Mouse (Mus musculus) lung, adult 2 months (tissue): ENCODE measurements around the gene Aloxe3. TPM values are rescaled to one million over a fixed set of nuclear protein-coding genes. Genes with fewer than 3 reads are reported as not detected.

ENCODE experiments used
- DNase-seq: peaks from one replicate; pipeline ENCODE4 v3.0.0; 2022
- H3K4me1 ChIP-seq: fragments of 200-500 bp; 2 replicates; pipeline ENCODE4 v1.6.1; 2011; ENCODE audit warnings: low read length; ENCODE audit not compliant: control insufficient read depth, insufficient read depth
- H3K4me3 ChIP-seq: fragments of 200-500 bp; replicated peaks from 2 replicates; pipeline ENCODE3; 2011; ENCODE audit warnings: low read depth, mild to moderate bottlenecking, control low read depth, low read length; ENCODE audit errors: extremely low read depth
- CTCF ChIP-seq: fragments of 200-500 bp; IDR thresholded peaks from 2 replicates; pipeline ENCODE4 v1.5.1; 2011; ENCODE audit warnings: mild to moderate bottlenecking, low read length, control low read depth; ENCODE audit not compliant: insufficient read depth
- POLR2A ChIP-seq: fragments of 200-500 bp; IDR thresholded peaks from 2 replicates; pipeline ENCODE4 v1.6.1; 2011; ENCODE audit warnings: low read depth, mild to moderate bottlenecking, control low read depth, low read length, borderline replicate concordance; ENCODE audit errors: extremely low read depth
- WGBS: fragments of 180-500 bp; shearing (Covaris S2); methylation state at CpG from one replicate; pipeline ENCODE4 v1.1.7; 2018; 5-methylcytosine and 5-hydroxymethylcytosine counted together
- polyA plus RNA-seq: library from polyadenylated mRNA; depleted of rRNA; stranded (reverse); fragments of >200 nt; gene quantifications from 2 replicates; pipeline ENCODE4 v1.2.3, GENCODE M21; 2012; rRNA removed

Gene Aloxe3
- 2.6 and 23.9 TPM in 2 replicates for polyA plus RNA-seq

DNA sequence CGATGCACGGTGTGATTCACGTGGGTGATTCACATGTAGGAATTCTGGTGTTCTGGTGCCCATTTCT lies at the start of gene Aloxe3:
Gene Aloxe3, plus strand, starts transcription at position 45 of the 67 bp plus-strand sequence.
- Histone ChIP-seq H3K4me3 (peak within 1 kb of the TSS; percentile 85), H3K4me1 (peaks cover 9% of the 10 kb centered on the region; the same call in 1 of the 2 replicates)
- TF ChIP-seq POLR2A (no peak), CTCF (no peak)
- no peak for DNase-seq
- 1% methylated on average over 3 of the region's 3 CpGs for WGBS

DNA sequence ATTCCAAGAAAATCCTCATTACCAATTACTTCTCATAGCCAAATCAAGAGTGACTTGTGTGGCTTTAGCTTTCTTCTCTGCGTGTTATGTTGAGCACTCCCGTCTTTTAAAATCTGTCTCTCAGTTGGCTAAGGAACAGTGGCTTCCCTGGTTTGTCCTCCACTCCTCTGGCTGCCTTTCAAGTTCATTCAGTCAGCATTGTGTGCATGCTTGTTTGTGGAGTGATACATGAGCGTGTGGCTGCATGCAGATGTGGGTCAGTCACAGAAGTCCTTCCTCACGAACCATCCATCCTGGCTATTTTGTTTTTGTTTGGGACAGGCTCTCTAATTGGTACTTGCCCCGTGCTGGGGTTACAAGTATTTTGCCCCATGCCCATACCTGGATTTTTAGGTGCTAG lies 49.1 kb upstream of the Aloxe3 start:
- 65% methylated on average over 5 of the region's 5 CpGs for WGBS
- DNase-seq: no peak
- no peak overlapping the region for H3K4me3 ChIP-seq
- TF ChIP-seq CTCF (no peak), POLR2A (no peak)
- H3K4me1 ChIP-seq: peaks cover 6% of the 10 kb centered on the region; the same call in 1 of the 2 replicates

DNA sequence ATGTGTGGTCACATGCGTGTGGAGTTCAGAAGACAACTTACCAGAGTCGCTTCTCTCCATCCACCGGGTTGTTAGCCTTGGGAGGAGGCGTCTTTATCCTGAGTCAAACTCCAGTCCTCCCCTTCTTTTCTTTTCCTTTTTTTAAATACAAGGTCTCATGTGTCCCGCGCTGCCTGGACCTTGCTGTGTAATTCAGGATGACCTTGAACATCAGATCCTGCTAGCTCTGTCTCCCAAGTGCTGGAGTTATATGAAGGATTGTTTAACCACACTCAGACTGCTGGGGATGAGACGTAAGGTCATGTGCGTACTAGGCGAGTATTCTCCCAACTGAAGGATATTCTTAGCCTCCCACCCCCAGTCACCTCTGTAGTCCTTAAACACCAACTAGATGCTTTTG lies 48.4 kb upstream of the Aloxe3 start:
- TF ChIP-seq CTCF (no peak), POLR2A (no peak)
- no peak for DNase-seq
- no peak overlapping the region for H3K4me3 ChIP-seq
- H3K4me1 ChIP-seq: peaks cover 6% of the 10 kb centered on the region; the same call in 1 of the 2 replicates
- 82% methylated on average over 9 of the region's 9 CpGs for WGBS

DNA sequence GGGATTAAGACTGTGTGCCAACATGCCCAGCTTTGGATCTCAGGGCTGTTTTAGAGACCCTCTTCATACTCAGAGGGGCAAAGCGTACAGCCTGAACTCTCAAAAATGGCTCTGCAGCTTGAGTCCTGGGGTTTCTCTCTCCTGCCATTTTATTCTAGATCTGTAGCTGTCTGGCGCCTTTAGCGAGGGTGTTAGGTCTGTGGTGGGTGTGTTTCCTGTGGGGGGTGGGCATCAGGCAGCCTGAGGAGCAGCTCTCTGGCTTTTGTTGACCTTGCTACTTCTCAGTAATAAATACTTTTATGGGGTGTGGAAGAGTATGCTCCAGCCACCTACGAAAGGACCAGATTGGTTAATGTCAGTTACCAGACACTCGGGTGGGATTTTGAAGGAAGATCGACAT lies 47.7 kb upstream of the Aloxe3 start:
- 77% methylated on average over 6 of the region's 6 CpGs for WGBS
- no peak for TF ChIP-seq CTCF
- TF ChIP-seq POLR2A: no peak
- Histone ChIP-seq H3K4me3 (no peak overlapping the region), H3K4me1 (peaks cover 3% of the 10 kb centered on the region; the same call in 1 of the 2 replicates)
- DNase-seq: no peak

DNA sequence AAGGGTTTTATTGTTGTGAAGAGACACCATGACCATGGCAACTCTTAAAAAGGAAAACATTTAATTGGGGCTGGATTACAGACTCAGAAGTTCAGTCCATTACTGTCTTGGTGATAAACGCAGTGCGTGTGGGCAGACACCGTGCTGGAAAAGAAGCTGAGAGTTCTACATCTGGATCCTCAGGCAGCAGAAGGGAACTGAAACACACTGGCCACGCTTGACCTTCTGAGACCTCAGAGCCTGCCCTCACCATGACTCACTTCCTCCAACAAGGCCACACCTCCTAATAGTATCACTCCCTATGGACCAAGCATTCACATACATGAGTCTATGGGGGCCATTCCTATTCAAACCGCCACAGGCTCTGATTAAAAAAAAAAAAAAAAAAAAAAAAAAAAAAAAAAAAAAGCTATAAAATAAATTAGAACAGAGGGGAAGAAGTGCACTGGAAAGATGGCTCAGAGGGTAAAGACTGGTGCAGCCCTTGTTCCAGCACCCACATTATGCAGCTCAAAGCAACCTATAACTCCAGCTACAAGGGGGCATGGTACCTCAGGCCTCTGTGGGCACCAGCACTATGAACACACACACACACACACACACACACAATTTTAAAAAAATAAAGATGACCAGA lies 46.8 kb upstream of the Aloxe3 start:
- TF ChIP-seq POLR2A (no peak), CTCF (no peak)
- no peak for DNase-seq
- 43% methylated on average over 5 of the region's 5 CpGs for WGBS
- Histone ChIP-seq H3K4me1 (no peaks in the 10 kb centered on the region), H3K4me3 (no peak overlapping the region)

DNA sequence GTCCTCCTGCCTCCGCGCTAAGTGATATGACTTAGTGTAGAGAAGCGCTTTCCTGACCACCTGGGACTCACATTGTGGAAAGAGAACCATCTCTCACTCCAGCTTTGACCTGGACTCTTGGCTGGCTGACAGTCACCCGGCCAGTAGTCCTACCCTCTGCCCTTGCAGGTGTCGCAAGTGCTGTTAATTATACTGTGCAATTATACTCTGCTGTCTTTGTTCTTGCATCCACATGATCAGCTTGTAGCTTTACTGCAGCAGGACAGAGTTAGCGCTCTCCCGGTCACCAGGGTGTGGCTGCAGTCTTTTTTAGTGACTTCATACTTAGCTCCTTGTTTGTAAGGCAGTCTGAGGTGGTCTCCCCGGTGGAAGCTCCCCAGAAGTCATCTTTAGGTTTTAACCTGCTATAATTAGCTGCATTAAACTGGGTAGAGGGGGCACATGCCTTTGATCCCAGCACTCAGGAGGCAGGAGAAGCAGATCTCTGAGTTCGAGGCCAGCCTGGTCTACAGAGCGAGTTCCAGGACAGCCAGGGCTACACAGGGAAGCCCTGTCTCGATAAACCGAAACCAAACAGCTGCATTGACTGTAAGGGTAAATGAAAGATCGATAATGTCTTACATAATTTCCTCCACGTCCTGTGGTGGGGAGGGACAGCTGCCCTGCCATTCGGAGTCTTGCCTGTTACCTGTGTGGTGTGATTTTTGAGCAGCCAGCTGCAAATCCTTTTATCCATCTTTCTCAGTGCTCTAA lies 45.4 kb upstream of the Aloxe3 start:
- 77% methylated on average over 15 of the region's 15 CpGs for WGBS
- no peak for DNase-seq
- no peaks in the 10 kb centered on the region for H3K4me1 ChIP-seq
- H3K4me3 ChIP-seq: no peak overlapping the region
- TF ChIP-seq CTCF (no peak), POLR2A (no peak)

DNA sequence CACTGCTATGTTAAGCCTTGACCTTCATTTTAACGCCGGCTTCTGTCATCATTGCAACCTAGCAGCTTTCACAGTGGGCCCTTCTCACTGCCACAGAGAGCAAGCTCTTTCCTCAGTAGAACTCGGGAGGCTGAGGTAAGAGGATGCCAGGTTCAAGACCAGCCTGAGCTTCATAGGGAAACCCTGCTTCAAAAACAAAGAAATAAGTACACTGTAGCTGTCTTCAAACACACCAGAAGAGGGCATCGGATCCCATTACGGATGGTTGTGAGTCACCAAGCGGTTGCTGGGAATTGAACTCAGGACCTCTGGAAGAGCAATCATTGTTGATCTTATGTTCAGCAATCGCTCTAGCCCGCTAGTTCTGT lies 44.9 kb upstream of the Aloxe3 start:
- Histone ChIP-seq H3K4me1 (no peaks in the 10 kb centered on the region), H3K4me3 (no peak overlapping the region)
- DNase-seq: no peak
- 87% methylated on average over 8 of the region's 8 CpGs for WGBS
- TF ChIP-seq CTCF: no peak
- no peak for TF ChIP-seq POLR2A

DNA sequence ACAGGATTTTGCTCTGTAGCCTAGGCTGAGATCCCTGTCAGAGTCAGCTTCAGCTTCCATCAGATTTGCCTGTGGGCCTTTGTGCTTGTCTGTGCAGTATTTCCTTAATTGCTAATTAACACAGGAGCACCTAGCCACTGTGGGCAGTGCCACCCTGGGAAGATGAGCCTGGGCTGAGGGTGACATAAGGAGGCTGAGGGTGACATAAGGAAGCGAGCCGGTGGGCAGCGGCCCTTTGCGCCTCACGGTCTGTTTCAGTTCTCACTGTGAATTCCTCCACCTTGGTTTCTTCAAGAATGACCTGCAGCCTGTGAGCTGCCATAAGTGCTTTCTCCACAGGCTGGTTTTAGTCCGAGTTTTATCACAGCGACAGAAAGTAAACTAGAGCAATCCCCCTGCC lies 44.1 kb upstream of the Aloxe3 start:
- TF ChIP-seq POLR2A: no peak
- TF ChIP-seq CTCF: no peak
- no peak for DNase-seq
- H3K4me3 ChIP-seq: no peak overlapping the region
- 76% methylated on average over 7 of the region's 7 CpGs for WGBS
- no peaks in the 10 kb centered on the region for H3K4me1 ChIP-seq

DNA sequence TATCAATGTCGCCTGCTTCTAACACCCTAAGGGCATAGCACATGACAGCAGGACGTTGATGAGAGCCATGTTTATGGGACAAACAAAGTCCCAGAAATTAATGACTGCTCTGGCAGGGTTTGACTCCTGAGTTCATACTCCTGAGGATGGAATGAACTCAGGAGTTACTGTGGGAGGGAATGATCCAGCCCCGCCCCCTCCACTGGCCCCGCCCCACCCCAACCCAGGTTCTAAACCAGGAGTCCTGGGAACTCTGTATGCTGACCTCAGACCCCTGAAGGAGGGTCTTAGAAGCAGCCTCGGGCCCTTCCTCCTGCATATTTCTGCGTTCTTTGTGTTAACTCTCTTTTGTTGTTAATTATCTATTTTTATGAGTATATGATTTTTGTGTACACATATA lies 40.1 kb upstream of the Aloxe3 start:
- Histone ChIP-seq H3K4me1 (peaks cover 11% of the 10 kb centered on the region), H3K4me3 (no peak overlapping the region)
- no peak for DNase-seq
- WGBS: 63% methylated on average over 6 of the region's 6 CpGs
- no peak for TF ChIP-seq POLR2A
- TF ChIP-seq CTCF: no peak

DNA sequence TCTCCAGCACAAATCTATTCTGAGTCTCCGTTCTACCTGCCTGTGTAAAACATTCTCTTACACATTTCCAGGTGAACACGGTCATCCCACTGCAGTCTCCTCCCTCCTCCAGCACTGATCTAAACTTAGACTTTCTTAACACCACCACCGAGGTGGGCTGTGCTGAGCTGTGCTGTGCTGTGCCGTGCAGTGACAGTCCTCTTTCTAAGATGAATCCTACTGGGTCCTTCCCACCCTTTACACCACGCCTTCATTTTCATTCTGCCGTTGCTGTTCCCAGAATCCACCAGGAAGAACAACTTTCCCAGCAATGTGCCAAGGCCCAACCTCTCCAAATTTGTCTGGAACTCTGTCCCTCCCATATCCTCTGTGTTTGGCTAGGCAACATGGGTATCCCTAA lies 39.3 kb upstream of the Aloxe3 start:
- H3K4me3 ChIP-seq: no peak overlapping the region
- TF ChIP-seq POLR2A: no peak
- no peak for TF ChIP-seq CTCF
- peaks cover 11% of the 10 kb centered on the region for H3K4me1 ChIP-seq
- no peak for DNase-seq
- WGBS: 46% methylated on average over 6 of the region's 6 CpGs

DNA sequence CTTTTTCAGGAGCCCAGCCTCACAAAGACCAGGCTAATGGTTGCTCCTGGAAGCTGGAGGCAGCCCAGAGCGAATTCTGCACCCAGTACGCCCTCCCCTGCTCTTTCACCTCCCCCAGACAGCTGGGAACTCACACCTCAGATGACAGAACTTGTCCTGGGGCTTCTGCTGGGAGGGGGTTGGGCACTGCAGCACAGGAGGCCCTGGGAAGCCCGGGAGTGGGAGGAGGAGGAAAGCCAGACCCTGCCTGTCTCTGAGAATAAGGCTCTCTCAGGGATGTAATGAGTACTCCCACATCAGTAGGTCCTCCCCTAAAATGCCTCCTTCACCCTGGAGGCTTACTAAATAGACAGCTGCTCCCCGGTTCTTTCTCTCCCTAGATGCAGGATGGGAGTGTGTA lies 38.6 kb upstream of the Aloxe3 start:
- no peak for TF ChIP-seq POLR2A
- TF ChIP-seq CTCF: no peak
- H3K4me3 ChIP-seq: no peak overlapping the region
- DNase-seq: no peak
- peaks cover 11% of the 10 kb centered on the region for H3K4me1 ChIP-seq
- 55% methylated on average over 4 of the region's 4 CpGs for WGBS
